Mouse (Mus musculus): ENCODE measurements around the gene Eepd1.

DNA sequence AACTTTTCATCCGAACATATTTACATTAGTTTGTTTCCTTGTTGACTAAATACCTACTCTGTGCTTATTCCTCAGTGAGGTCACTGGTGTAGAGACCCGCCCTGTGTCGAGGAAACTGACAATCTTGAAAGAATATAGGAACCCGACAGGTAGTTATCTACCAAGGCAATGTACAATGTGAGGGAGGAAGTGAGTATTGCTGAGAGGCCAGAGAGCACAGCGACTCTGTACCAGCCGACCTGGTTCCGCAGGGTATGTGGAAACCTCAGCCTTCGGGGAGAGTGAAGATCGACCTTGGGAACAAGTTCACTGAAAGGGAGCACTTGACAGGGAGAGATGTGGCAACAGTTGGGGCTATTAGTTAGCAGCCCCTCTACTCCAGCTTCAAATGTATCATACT lies 7.2 kb downstream of the Eepd1 start:
- TF ChIP-seq POLR2A (IDR thresholded peaks at IDR 0.05; ENCODE audit: insufficient read depth, low read depth, low read length) (no peak), CTCF (IDR thresholded peaks at IDR 0.05; ENCODE audit: insufficient read depth, low read depth, low read length) (no peak)
